Comparison of ENCODE assay signal across 10 mouse cellular contexts in the genomic region with DNA sequence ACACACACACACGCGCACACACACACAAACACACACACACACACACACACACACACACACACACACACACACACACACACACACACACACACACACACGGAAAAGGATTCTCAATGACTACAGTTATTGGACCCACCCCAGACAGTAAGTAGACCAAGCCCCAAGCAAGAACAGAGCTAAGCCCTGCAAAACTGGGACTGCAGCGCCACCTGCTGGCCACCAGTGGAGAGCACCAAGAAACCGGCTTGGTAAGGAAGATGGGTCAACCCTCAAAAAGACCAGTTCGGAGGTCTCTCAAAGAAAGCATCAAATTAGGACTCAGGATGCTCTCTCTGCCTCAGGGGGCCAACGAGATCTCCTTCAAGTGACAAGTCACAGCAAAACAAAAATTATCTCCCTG. TPM values are rescaled to one million over a fixed set of nuclear protein-coding genes. Genes with fewer than 3 reads are reported as not detected.
DNase-seq lines count a peak whose midpoint lies in the region; ATAC-seq and TF ChIP-seq lines count a peak whose summit lies in the region.
"Had no signal": no experiment of that assay in that cellular context is flagged by ENCODE, and none has a peak within 500 bp of the region (broad histone marks: within the 10 kb centered on the region; RNA-seq: fewer than 3 reads in every experiment).

No protein-coding gene starts in this region.

- no peaks in the 10 kb centered on the region for H3K36me3 ChIP-seq in intestine, postnatal 0 days (ENCODE audit: control insufficient read depth, insufficient read depth)
- H3K36me3 ChIP-seq in intestine, embryonic 15.5 days, result no peaks in the 10 kb centered on the region
- no peaks in the 10 kb centered on the region for H3K36me3 ChIP-seq in forebrain, embryonic 14.5 days (ENCODE audit: control insufficient read depth, insufficient read depth, low read length)
- H3K36me3 ChIP-seq in hindbrain, embryonic 15.5 days, result no peaks in the 10 kb centered on the region
- H3K36me3 ChIP-seq in limb, embryonic 10.5 days, result no peaks in the 10 kb centered on the region
- no peaks in the 10 kb centered on the region for H3K36me3 ChIP-seq in splenic B cell, adult 2 months (ENCODE audit: control insufficient read depth, insufficient read depth, low read length, poor library complexity, severe bottlenecking)
- H3K36me3 ChIP-seq: embryonic facial prominence, embryonic 13.5 days; stomach, embryonic 15.5 days had no signal

- H3K27ac ChIP-seq in intestine, postnatal 0 days (ENCODE audit: low read depth, low read length), result no peak overlapping the region
- H3K27ac ChIP-seq in intestine, embryonic 15.5 days, result no peak overlapping the region
- H3K27ac ChIP-seq in forebrain, embryonic 14.5 days (ENCODE audit: low read depth, low read length), result no peak overlapping the region
- no peak overlapping the region for H3K27ac ChIP-seq in hindbrain, embryonic 15.5 days (replicated peaks)
- H3K27ac ChIP-seq in limb, embryonic 10.5 days, result no peak overlapping the region
- H3K27ac ChIP-seq: embryonic facial prominence, embryonic 13.5 days; stomach, embryonic 15.5 days had no signal

- TF ChIP-seq CTCF in intestine, postnatal 0 days (IDR thresholded peaks at IDR 0.05; ENCODE audit: low read depth), result peak; percentile 86

- DNase-seq in c-Kit-positive CD71-positive TER-119-negative erythroid progenitor cells, embryonic 14.5 days (ENCODE audit: low read depth), result peak; percentile 34
- peak; percentile 87 for DNase-seq in forebrain, embryonic 14.5 days (ENCODE audit: low spot score)
- DNase-seq in limb, embryonic 10.5 days (ENCODE audit: low spot score), result peak; percentile 92
- DNase-seq in neural tube, embryonic 10.5 days (ENCODE audit: extremely low spot score, low spot score), result peak; percentile 88
- peak; percentile 75 for DNase-seq in splenic B cell, adult 2 months (ENCODE audit: low read depth, low spot score)

- 29% methylated on average over 7 of the region's 7 CpGs for WGBS in intestine, postnatal 0 days
- WGBS in intestine, embryonic 15.5 days, result 13% methylated on average over 5 of the region's 7 CpGs
- 10% methylated on average over 5 of the region's 7 CpGs for WGBS in forebrain, embryonic 14.5 days
- WGBS in hindbrain, embryonic 15.5 days, result 29% methylated on average over 7 of the region's 7 CpGs
- WGBS in limb, embryonic 10.5 days, result 25% methylated on average over 7 of the region's 7 CpGs

- no peak overlapping the region for H3K4me2 ChIP-seq in intestine, postnatal 0 days (replicated peaks; ENCODE audit: low read depth)
- no peak overlapping the region for H3K4me2 ChIP-seq in intestine, embryonic 15.5 days (replicated peaks)
- no peak overlapping the region for H3K4me2 ChIP-seq in forebrain, embryonic 14.5 days (ENCODE audit: low read length)
- no peak overlapping the region for H3K4me2 ChIP-seq in hindbrain, embryonic 15.5 days
- H3K4me2 ChIP-seq: embryonic facial prominence, embryonic 13.5 days; stomach, embryonic 15.5 days had no signal

- H3K4me3 ChIP-seq in intestine, postnatal 0 days (ENCODE audit: low read depth, low read length), result no peak overlapping the region
- no peak overlapping the region for H3K4me3 ChIP-seq in intestine, embryonic 15.5 days (replicated peaks)
- no peak overlapping the region for H3K4me3 ChIP-seq in forebrain, embryonic 14.5 days (ENCODE audit: low read depth, low read length)
- no peak overlapping the region for H3K4me3 ChIP-seq in hindbrain, embryonic 15.5 days
- H3K4me3 ChIP-seq in limb, embryonic 10.5 days, result no peak overlapping the region
- H3K4me3 ChIP-seq: embryonic facial prominence, embryonic 13.5 days; stomach, embryonic 15.5 days had no signal

- H3K9ac ChIP-seq in intestine, postnatal 0 days (ENCODE audit: low read depth, low read length), result no peak overlapping the region
- no peak overlapping the region for H3K9ac ChIP-seq in intestine, embryonic 15.5 days
- H3K9ac ChIP-seq in forebrain, embryonic 14.5 days (ENCODE audit: low read length), result no peak overlapping the region
- no peak overlapping the region for H3K9ac ChIP-seq in hindbrain, embryonic 15.5 days
- H3K9ac ChIP-seq: embryonic facial prominence, embryonic 13.5 days; stomach, embryonic 15.5 days had no signal

- no peaks in the 10 kb centered on the region for H3K9me3 ChIP-seq in intestine, postnatal 0 days (ENCODE audit: control insufficient read depth)
- no peaks in the 10 kb centered on the region for H3K9me3 ChIP-seq in intestine, embryonic 15.5 days
- H3K9me3 ChIP-seq in forebrain, embryonic 14.5 days (replicated peaks; ENCODE audit: control insufficient read depth, low read length), result no peaks in the 10 kb centered on the region
- no peaks in the 10 kb centered on the region for H3K9me3 ChIP-seq in hindbrain, embryonic 15.5 days
- no peaks in the 10 kb centered on the region for H3K9me3 ChIP-seq in limb, embryonic 10.5 days (replicated peaks)
- H3K9me3 ChIP-seq: embryonic facial prominence, embryonic 13.5 days; stomach, embryonic 15.5 days had no signal

- ATAC-seq in intestine, postnatal 0 days, result no peak
- ATAC-seq in intestine, embryonic 15.5 days, result no peak
- ATAC-seq in forebrain, embryonic 14.5 days, result peak; percentile 69
- peak; percentile 80 for ATAC-seq in hindbrain, embryonic 15.5 days (ENCODE audit: low FRiP score, low read depth)

- no peaks in the 10 kb centered on the region for H3K4me1 ChIP-seq in intestine, postnatal 0 days (replicated peaks; ENCODE audit: control insufficient read depth, insufficient read depth, low read length)
- H3K4me1 ChIP-seq in intestine, embryonic 15.5 days (replicated peaks), result no peaks in the 10 kb centered on the region
- H3K4me1 ChIP-seq in forebrain, embryonic 14.5 days (ENCODE audit: control insufficient read depth, insufficient read depth, low read length), result no peaks in the 10 kb centered on the region
- peaks cover 6% of the 10 kb centered on the region for H3K4me1 ChIP-seq in hindbrain, embryonic 15.5 days (replicated peaks)
- 0 out of 2 replicates have a peak, but pooled peaks cover 5% of the 10 kb centered on the region for H3K4me1 ChIP-seq in limb, embryonic 10.5 days
- H3K4me1 ChIP-seq: stomach, embryonic 15.5 days had no signal

- H3K27me3 ChIP-seq in intestine, postnatal 0 days (replicated peaks; ENCODE audit: control insufficient read depth, insufficient read depth, low read length), result no peaks in the 10 kb centered on the region
- no peaks in the 10 kb centered on the region for H3K27me3 ChIP-seq in intestine, embryonic 15.5 days (replicated peaks)
- no peaks in the 10 kb centered on the region for H3K27me3 ChIP-seq in forebrain, embryonic 14.5 days (replicated peaks; ENCODE audit: control insufficient read depth, insufficient read depth, low read length)
- H3K27me3 ChIP-seq in hindbrain, embryonic 15.5 days, result no peaks in the 10 kb centered on the region; the same call in 1 of the 2 replicates
- peaks cover 22% of the 10 kb centered on the region; the same call in 1 of the 2 replicates for H3K27me3 ChIP-seq in limb, embryonic 10.5 days (ENCODE audit: low read depth, poor library complexity, severe bottlenecking)
- H3K27me3 ChIP-seq in splenic B cell, adult 2 months (ENCODE audit: control insufficient read depth, insufficient read depth, low read length, poor library complexity, severe bottlenecking), result no peaks in the 10 kb centered on the region
- H3K27me3 ChIP-seq: stomach, embryonic 15.5 days had no signal

RNA-seq across cellular contexts. Expression of a gene that starts 34.2 kb away (rescaled TPM):
- 0.26 and 0.40 TPM in 2 replicates for polyA plus RNA-seq in intestine, postnatal 0 days (2015; fragmentation: Nextera tagmentation; extraction: Ambion mirVana)
- polyA plus RNA-seq in intestine, embryonic 15.5 days (2015; fragmentation: Nextera tagmentation; extraction: Ambion mirVana), result 0.85 and 1.1 TPM in 2 replicates
- 0.48 and 0.53 TPM in 2 replicates for polyA plus RNA-seq in forebrain, embryonic 14.5 days (2014; fragmentation: Nextera tagmentation; extraction: Ambion mirVana)
- 0.74 and 0.96 TPM in 2 replicates for polyA plus RNA-seq in hindbrain, embryonic 15.5 days (2015; fragmentation: Nextera tagmentation; extraction: Ambion mirVana)
- polyA plus RNA-seq in limb, embryonic 10.5 days (2016; fragmentation: Nextera tagmentation; extraction: Ambion mirVana), result 0.58 and 0.78 TPM in 2 replicates

RNA-seq across cellular contexts. Expression of a gene that starts 56.6 kb away (rescaled TPM):
- polyA plus RNA-seq in intestine, postnatal 0 days (2015; fragmentation: Nextera tagmentation; extraction: Ambion mirVana), result 91.5 and 95.0 TPM in 2 replicates
- polyA plus RNA-seq in intestine, embryonic 15.5 days (2015; fragmentation: Nextera tagmentation; extraction: Ambion mirVana), result 142 and 166 TPM in 2 replicates
- 108 and 124 TPM in 2 replicates for polyA plus RNA-seq in forebrain, embryonic 14.5 days (2014; fragmentation: Nextera tagmentation; extraction: Ambion mirVana)
- polyA plus RNA-seq in hindbrain, embryonic 15.5 days (2015; fragmentation: Nextera tagmentation; extraction: Ambion mirVana), result 123 and 129 TPM in 2 replicates
- polyA plus RNA-seq in limb, embryonic 10.5 days (2016; fragmentation: Nextera tagmentation; extraction: Ambion mirVana), result 150 and 170 TPM in 2 replicates

Comparison
In these comparisons a context has a peak if more than half of its experiments do, and no peak if none do; other contexts are left out.
1. ATAC-seq: peak in forebrain, embryonic 14.5 days (single experiment) and hindbrain, embryonic 15.5 days (single experiment); none in intestine, postnatal 0 days (single experiment) and intestine, embryonic 15.5 days (single experiment).
2. DNase-seq: peak in every context shown above with its lines; median percentile 92 in limb, embryonic 10.5 days; 88 in neural tube, embryonic 10.5 days; 87 in forebrain, embryonic 14.5 days; 75 in splenic B cell, adult 2 months; 34 in c-Kit-positive CD71-positive TER-119-negative erythroid progenitor cells, embryonic 14.5 days.